Mouse (Mus musculus) CH12.LX (cell line): ENCODE measurements at regions not wholly inside any gene's neighbourhood (a gene's known extent, or its start where the extent isn't known, plus 50 kb on each side); places are given as distances from the start of the nearest gene placed in this dataset.

ENCODE experiments used
- DNase-seq: peaks from one replicate; pipeline ENCODE4 v3.0.0-alpha.2; 2013; ENCODE audit errors: extremely low read depth
- H3K27ac ChIP-seq: 2 replicates; pipeline ENCODE4 v1.5.1; 2012; ENCODE audit warnings: low read depth, mild to moderate bottlenecking, control low read depth, moderate library complexity; ENCODE audit not compliant: insufficient read depth
- H3K27me3 ChIP-seq: replicated peaks from 2 replicates; pipeline ENCODE3; 2012; ENCODE audit warnings: inconsistent platforms
- H3K36me3 ChIP-seq, 2 experiments: replicated peaks in 1 of 2; 2 replicates each; pipeline versions ENCODE3 to v1.6.1; 2012; ENCODE audit warnings: inconsistent platforms in 1 of 2, low read length in 1 of 2, mild to moderate bottlenecking in 1 of 2, mixed read lengths in 1 of 2, moderate library complexity in 1 of 2; ENCODE audit not compliant: control insufficient read depth in 1 of 2, insufficient read depth in 1 of 2
- H3K4me1 ChIP-seq, 2 experiments: 2 replicates each; pipeline ENCODE4 v1.6.1; 2012; ENCODE audit warnings: inconsistent platforms in 1 of 2, moderate library complexity in 1 of 2; ENCODE audit not compliant: insufficient read depth in 2 of 2, control insufficient read depth in 1 of 2
- H3K4me2 ChIP-seq: 2 replicates; pipeline ENCODE4 v1.6.1; 2012; ENCODE audit warnings: low read depth, mild to moderate bottlenecking, control low read depth; ENCODE audit not compliant: poor library complexity, insufficient read depth, severe bottlenecking
- H3K4me3 ChIP-seq, 3 experiments: fragments of 150-350 bp in 1 of 3; sonication (generic) in 1 of 3; replicated peaks in 1 of 3; 2 replicates each; pipeline versions ENCODE3 to v1.5.1; 2011 to 2012; ENCODE audit warnings: low read depth in 2 of 3, low read length in 2 of 3, mild to moderate bottlenecking in 2 of 3, moderate library complexity in 2 of 3, control low read depth in 1 of 3, improper control_type of control experiment in 1 of 3, inconsistent platforms in 1 of 3, mixed read lengths in 1 of 3; ENCODE audit not compliant: poor library complexity in 1 of 3
- H3K79me2 ChIP-seq: replicated peaks from 2 replicates; pipeline ENCODE4 v1.6.1; 2012; ENCODE audit warnings: mild to moderate bottlenecking, moderate library complexity; ENCODE audit not compliant: control insufficient read depth, poor library complexity, insufficient read depth, severe bottlenecking; ENCODE audit errors: extremely low read depth
- H3K9ac ChIP-seq: 2 replicates; pipeline ENCODE4 v1.6.1; 2012; ENCODE audit warnings: low read depth, mild to moderate bottlenecking, control low read depth, moderate library complexity; ENCODE audit not compliant: insufficient read depth
- H3K9me3 ChIP-seq: replicated peaks from 2 replicates; pipeline ENCODE3; 2012; ENCODE audit warnings: low read length, inconsistent platforms, mixed read lengths
- BHLHE40 ChIP-seq: IDR thresholded peaks from 2 replicates; pipeline ENCODE4 v1.6.1; 2011; ENCODE audit warnings: mild to moderate bottlenecking, low read depth, low read length, improper control_type of control experiment
- CHD1 ChIP-seq: IDR thresholded peaks from 2 replicates; pipeline ENCODE4 v1.6.1; 2012; ENCODE audit warnings: low read depth, low read length, improper control_type of control experiment, inconsistent platforms
- CTCF ChIP-seq, 2 experiments: IDR thresholded peaks in 1 of 2; conservative IDR thresholded peaks in 1 of 2; 2 replicates each; pipeline ENCODE4 v1.5.1; 2011 to 2012; ENCODE audit warnings: low read depth in 2 of 2, low read length in 2 of 2, improper control_type of control experiment in 1 of 2, inconsistent platforms in 1 of 2, mild to moderate bottlenecking in 1 of 2, moderate library complexity in 1 of 2
- ELF1 ChIP-seq: IDR thresholded peaks from 2 replicates; pipeline ENCODE4 v1.6.1; 2014; ENCODE audit warnings: low read depth, mild to moderate bottlenecking, inconsistent platforms, low read length, improper control_type of control experiment
- ETS1 ChIP-seq: conservative IDR thresholded peaks from 2 replicates; pipeline ENCODE4 v1.6.1; 2012; ENCODE audit warnings: low read depth, mild to moderate bottlenecking, inconsistent platforms, low read length, improper control_type of control experiment, moderate library complexity
- HCFC1 ChIP-seq: IDR thresholded peaks from 2 replicates; pipeline ENCODE4 v1.6.1; 2012; ENCODE audit warnings: low read depth, mild to moderate bottlenecking, inconsistent platforms, low read length, improper control_type of control experiment
- JUND ChIP-seq: conservative IDR thresholded peaks from 2 replicates; pipeline ENCODE4 v1.6.1; 2011; ENCODE audit warnings: low read depth, low read length, improper control_type of control experiment
- KAT2A ChIP-seq: IDR thresholded peaks from 2 replicates; pipeline ENCODE4 v1.6.1; 2012; ENCODE audit warnings: low read length, improper control_type of control experiment, inconsistent platforms; ENCODE audit not compliant: insufficient replicate concordance
- MAX ChIP-seq: IDR thresholded peaks from 2 replicates; pipeline ENCODE4 v1.6.1; 2011; ENCODE audit warnings: low read length, improper control_type of control experiment
- MYC ChIP-seq: IDR thresholded peaks from 2 replicates; pipeline ENCODE4 v1.6.1; 2011; ENCODE audit warnings: low read depth, mild to moderate bottlenecking, improper control_type of control experiment, low read length
- NELFE ChIP-seq: IDR thresholded peaks from 2 replicates; pipeline ENCODE4 v1.6.1; 2011; ENCODE audit warnings: low read depth, low read length, improper control_type of control experiment
- NRF1 ChIP-seq: IDR thresholded peaks from 2 replicates; pipeline ENCODE4 v1.6.1; 2014; ENCODE audit warnings: low read depth, mild to moderate bottlenecking, inconsistent platforms, low read length, improper control_type of control experiment, moderate library complexity
- RAD21 ChIP-seq: IDR thresholded peaks from 2 replicates; pipeline ENCODE4 v1.6.1; 2011; ENCODE audit warnings: low read depth, mild to moderate bottlenecking, low read length, improper control_type of control experiment, moderate library complexity
- RCOR1 ChIP-seq: conservative IDR thresholded peaks from 2 replicates; pipeline ENCODE4 v1.6.1; 2012; ENCODE audit warnings: low read depth, mild to moderate bottlenecking, inconsistent platforms, low read length, improper control_type of control experiment
- SMC3 ChIP-seq: IDR thresholded peaks from 2 replicates; pipeline ENCODE4 v1.6.1; 2011; ENCODE audit warnings: low read depth, low read length, improper control_type of control experiment
- TBP ChIP-seq: conservative IDR thresholded peaks from 2 replicates; pipeline ENCODE4 v1.6.1; 2011; ENCODE audit warnings: low read depth, low read length, improper control_type of control experiment
- TCF12 ChIP-seq: IDR thresholded peaks from 2 replicates; pipeline ENCODE4 v1.6.1; 2014; ENCODE audit warnings: low read depth, mild to moderate bottlenecking, inconsistent platforms, low read length, improper control_type of control experiment
- UBTF ChIP-seq: IDR thresholded peaks from 2 replicates; pipeline ENCODE4 v1.6.1; 2012; ENCODE audit warnings: low read depth, mild to moderate bottlenecking, inconsistent platforms, low read length, improper control_type of control experiment, moderate library complexity
- USF1 ChIP-seq: IDR thresholded peaks from 2 replicates; pipeline ENCODE4 v1.6.1; 2014; ENCODE audit warnings: low read depth, mild to moderate bottlenecking, inconsistent platforms, low read length, improper control_type of control experiment
- USF2 ChIP-seq: conservative IDR thresholded peaks from 2 replicates; pipeline ENCODE4 v1.6.1; 2011; ENCODE audit warnings: low read depth, low read length, improper control_type of control experiment
- ZKSCAN1 ChIP-seq: IDR thresholded peaks from 2 replicates; pipeline ENCODE4 v1.6.1; 2012; ENCODE audit warnings: low read depth, inconsistent platforms, low read length, improper control_type of control experiment, borderline replicate concordance
- ZMIZ1 ChIP-seq: IDR thresholded peaks from 2 replicates; pipeline ENCODE4 v1.6.1; 2012; ENCODE audit warnings: low read depth, mild to moderate bottlenecking, inconsistent platforms, low read length, improper control_type of control experiment
- dilution Hi-C: fragments of 300-500 bp; cut with MboI; formaldehyde crosslinking; loops from 2 replicates; pipeline ENCODE4 v1.14.3; 2020; ENCODE audit warnings: low sequenced_read_pairs; ENCODE audit not compliant: extremely low pct_unique_long_range_greater_than_20kb, extremely low pct_ligation_motif_present
- in situ Hi-C: fragments of 300-500 bp; cut with MboI; formaldehyde crosslinking; loops from 3 replicates; pipeline ENCODE4 v1.14.3; 2019; ENCODE audit warnings: low sequenced_read_pairs, low pct_ligation_motif_present, low pct_unique_long_range_greater_than_20kb, mixed read lengths

DNA sequence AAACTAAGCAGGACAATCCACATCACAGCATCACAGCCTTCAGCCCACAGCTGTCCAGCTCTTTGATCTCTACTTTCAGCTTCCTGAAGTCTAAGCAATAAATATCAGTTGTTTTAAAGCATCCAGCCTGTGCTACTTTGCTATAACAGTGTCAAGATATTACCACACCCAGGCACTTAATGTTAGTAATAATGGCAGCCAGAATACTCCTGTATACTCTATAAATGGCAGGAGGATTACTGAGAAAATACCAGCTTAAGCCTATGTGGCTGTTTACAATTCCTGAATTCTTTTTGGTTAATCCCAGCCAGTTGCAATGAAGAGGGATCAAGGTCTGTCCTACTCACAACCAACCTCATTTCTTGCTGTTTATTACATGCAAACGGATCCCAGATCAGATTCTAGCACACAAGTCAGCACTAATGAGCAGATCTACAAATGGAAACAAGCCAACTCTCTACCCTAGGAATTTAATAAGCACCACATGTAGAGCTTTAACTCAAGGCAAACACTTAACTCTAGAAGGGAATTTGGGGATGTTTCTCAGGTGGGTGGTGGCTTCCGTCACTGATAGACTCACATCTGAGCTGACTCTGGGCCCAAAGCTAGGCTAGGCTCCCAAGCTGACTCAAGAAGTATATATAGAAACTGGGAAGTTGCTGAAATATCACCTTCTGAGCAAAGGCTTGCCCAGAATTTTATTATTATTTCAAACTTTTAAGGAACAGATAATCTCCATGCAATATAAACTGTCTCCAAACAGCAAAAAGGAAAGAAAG is 190.6 kb downstream of the Map2k4 start:
- Histone ChIP-seq H3K27ac (no peak overlapping the region), H3K9ac (no peak overlapping the region), H3K4me2 (no peak overlapping the region), H3K36me3 (no peaks in the 10 kb centered on the region), H3K9me3 (no peaks in the 10 kb centered on the region), H3K4me1 (no peaks in the 10 kb centered on the region), H3K79me2 (no peaks in the 10 kb centered on the region), H3K4me3 (no peak overlapping the region), H3K27me3 (no peaks in the 10 kb centered on the region)
- no peak for DNase-seq
- dilution Hi-C loops (no loop called here), in situ Hi-C loops (no loop called here)
- no peak for TF ChIP-seq TCF12
- no peak for TF ChIP-seq CHD1
- no peak for TF ChIP-seq TBP
- no peak for TF ChIP-seq MAX
- TF ChIP-seq ZKSCAN1, result no peak
- TF ChIP-seq MYC, result no peak
- TF ChIP-seq CTCF (conservative IDR thresholded peaks at IDR 0.05 in 1 of 2, IDR thresholded peaks at IDR 0.05 in 1 of 2; ENCODE audit: low read depth in 2 of 2, low read length in 2 of 2), result no peak
- no peak for TF ChIP-seq UBTF
- TF ChIP-seq USF1, result no peak
- no peak for TF ChIP-seq JUND
- TF ChIP-seq ETS1, result no peak

DNA sequence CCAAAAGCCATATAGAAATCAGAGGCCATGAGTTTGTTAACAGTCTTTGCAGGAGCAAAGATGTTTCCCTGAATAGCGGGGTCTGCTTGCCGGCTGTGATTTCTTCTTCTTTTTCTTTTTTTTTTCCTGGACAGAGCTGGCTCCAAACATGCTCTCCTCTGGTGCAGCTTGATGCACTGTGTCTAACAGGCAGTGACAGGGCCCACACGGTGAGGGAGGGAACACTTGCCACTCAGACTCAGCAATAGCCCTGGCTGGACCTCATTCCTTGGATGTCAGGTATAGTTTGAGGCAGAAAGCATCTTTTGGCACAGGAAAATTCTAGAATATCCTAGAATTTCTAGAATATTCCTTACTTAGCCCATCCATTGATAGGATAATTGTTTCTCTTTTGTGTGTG is 199.6 kb downstream of the Map2k4 start:
- Histone ChIP-seq H3K9me3 (no peaks in the 10 kb centered on the region), H3K4me3 (no peak overlapping the region), H3K4me2 (no peak overlapping the region), H3K4me1 (peaks cover 0 to 6% of the 10 kb centered on the region in 2 experiments; a peak in 1 of 4 replicates), H3K27ac (no peak overlapping the region), H3K79me2 (no peaks in the 10 kb centered on the region), H3K36me3 (no peaks in the 10 kb centered on the region), H3K9ac (no peak overlapping the region), H3K27me3 (no peaks in the 10 kb centered on the region)
- no peak for TF ChIP-seq ELF1
- no peak for TF ChIP-seq HCFC1
- TF ChIP-seq TCF12, result no peak
- TF ChIP-seq RAD21, result no peak
- no peak for TF ChIP-seq SMC3
- dilution Hi-C loops (no loop called here), in situ Hi-C loops (no loop called here)
- DNase-seq, result no peak

DNA sequence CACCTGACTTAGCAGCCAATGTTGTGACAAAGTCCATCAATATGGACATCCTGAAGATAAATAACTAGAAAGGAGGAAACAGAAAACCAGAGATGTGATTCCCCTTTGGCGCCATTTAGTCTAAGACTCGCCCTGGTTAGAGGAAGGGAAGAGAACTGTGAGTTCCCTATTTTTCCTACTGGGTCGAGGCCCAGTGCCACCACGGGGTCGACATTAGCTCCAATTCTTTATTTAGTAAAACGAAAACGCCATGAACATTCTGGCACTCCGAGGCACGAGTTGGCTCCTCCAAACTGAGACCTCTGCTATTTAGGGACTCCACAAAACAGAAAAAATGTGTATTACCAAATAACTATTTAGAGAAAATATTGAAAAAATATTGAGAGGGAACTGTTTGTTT is 220.3 kb downstream of the Map2k4 start:
- dilution Hi-C loops, result no loop called here

More for the DNA sequence above, 220.3 kb downstream of the Map2k4 start:
- no peak for DNase-seq
- Histone ChIP-seq H3K4me3 (no peak overlapping the region), H3K27me3 (no peaks in the 10 kb centered on the region), H3K9ac (no peak overlapping the region), H3K79me2 (no peaks in the 10 kb centered on the region), H3K4me1 (no peaks in the 10 kb centered on the region), H3K36me3 (no peaks in the 10 kb centered on the region), H3K4me2 (no peak overlapping the region), H3K9me3 (no peaks in the 10 kb centered on the region), H3K27ac (no peak overlapping the region)
- TF ChIP-seq ZKSCAN1, result no peak
- no peak for TF ChIP-seq USF2
- TF ChIP-seq NELFE, result no peak
- no peak for TF ChIP-seq BHLHE40
- no peak for TF ChIP-seq TCF12
- TF ChIP-seq RCOR1, result no peak
- no peak for TF ChIP-seq ZMIZ1
- no peak for TF ChIP-seq KAT2A
- TF ChIP-seq ELF1, result no peak
- no peak for TF ChIP-seq NRF1
- TF ChIP-seq TBP, result no peak
- in situ Hi-C loops, result no loop called here
